Mouse (Mus musculus) thymus, adult 2 months (tissue): Measurements from ENCODE around the gene Tln2.

Experiments
- CTCF ChIP-seq: fragments of 200-500 bp; IDR thresholded peaks from 2 replicates; pipeline ENCODE4 v1.5.1; 2012; ENCODE audit warnings: mild to moderate bottlenecking, control low read depth, low read length, moderate library complexity, borderline replicate concordance; ENCODE audit not compliant: control insufficient read depth, poor library complexity, insufficient read depth; ENCODE audit errors: extremely low read depth
- POLR2A ChIP-seq: fragments of 200-500 bp; IDR thresholded peaks from 2 replicates; pipeline ENCODE4 v1.6.1; 2012; ENCODE audit warnings: mild to moderate bottlenecking, low read length, control low read depth, moderate library complexity; ENCODE audit not compliant: control insufficient read depth, poor library complexity, insufficient read depth; ENCODE audit errors: extremely low read depth

- no peak for TF ChIP-seq CTCF
- no peak for TF ChIP-seq POLR2A
Observed at GRCm38 (mm10) chr9:67187182-67187581, 372.3 kb downstream of the Tln2 start.
